Mouse (Mus musculus) adrenal gland, postnatal 4 days (tissue): ENCODE results near the gene Rbm41. TPM values are rescaled to one million over a fixed set of nuclear protein-coding genes. Genes with fewer than 3 reads are reported as not detected.

Experiments used
- DNase-seq, 2 experiments: peaks; one replicate each; pipeline ENCODE4 v3.0.0; 2021 to 2022; ENCODE audit warnings: low spot score in 2 of 2, mixed read lengths in 2 of 2
- long read RNA-seq, 2 experiments: library from polyadenylated mRNA; stranded (forward); transcript quantifications; one replicate each; pipeline ENCODE4 v2.0.0; 2021
- total RNA-seq, 2 experiments: library from RNA; stranded (reverse); gene quantifications; 2 replicates each; pipeline ENCODE4 v1.2.3; 2021

Gene Rbm41
- total RNA-seq = 10 to 100 TPM in 1 of 2 experiments, 1 to 10 TPM in 1; 9.8 to 10.3 TPM
- long read RNA-seq, experiment 1, partial matches to known transcripts = 0 of 1 reads
- long read RNA-seq, experiment 1, other reads (novel, unspliced or antisense) = 1 of 1 reads
- long read RNA-seq, experiment 2 = 0 reads

DNA sequence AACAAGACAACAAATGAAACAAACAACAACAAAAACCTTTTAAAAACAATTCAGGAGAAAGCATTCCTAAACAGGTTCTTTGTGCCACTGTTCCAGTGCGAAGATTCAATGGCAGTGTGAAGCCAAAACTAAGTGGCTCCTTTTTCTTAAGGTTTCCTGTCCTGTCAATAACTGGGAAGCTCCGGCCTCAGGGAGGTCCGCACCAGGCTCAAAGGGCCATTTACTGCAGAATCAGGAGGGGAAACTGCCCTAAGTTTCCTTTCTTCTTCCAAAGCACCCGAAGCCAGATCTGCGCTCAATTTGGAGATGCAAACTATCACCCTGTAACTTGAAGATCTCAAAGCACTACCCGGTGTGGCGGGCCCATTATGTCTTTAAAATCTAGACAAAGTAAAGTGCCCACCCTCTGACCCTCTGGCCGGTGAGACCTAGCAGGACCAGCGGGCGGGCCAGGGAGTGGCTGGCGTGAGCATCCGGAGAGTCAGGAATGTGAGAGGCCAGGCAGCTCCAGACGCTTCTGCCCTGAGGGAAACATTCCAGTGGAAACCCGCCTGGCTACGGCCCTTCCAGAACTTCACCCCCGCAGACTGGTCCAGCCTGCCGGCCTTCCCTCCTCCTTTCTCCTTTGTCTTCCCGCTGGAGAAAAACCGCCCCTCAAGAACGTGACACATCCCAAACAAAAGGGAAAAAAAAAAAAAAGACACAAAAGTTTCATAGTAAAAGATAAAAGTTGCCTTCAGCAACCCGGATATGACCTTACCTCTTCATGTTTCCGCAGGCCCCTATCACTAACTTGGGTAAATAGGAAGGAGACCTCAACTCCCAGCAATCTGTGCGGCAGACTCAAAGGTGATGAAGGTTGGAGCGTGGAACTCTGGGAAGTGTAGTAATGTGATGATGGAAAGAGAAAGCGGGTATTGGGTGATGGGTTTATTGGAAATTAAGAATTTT lies at the start of gene Rbm41:
Rbm41 (minus strand) TSS at position 856 of the 951 bp plus-strand sequence.
- peak in 1 of 2 experiments; percentile 2 for DNase-seq

DNA sequence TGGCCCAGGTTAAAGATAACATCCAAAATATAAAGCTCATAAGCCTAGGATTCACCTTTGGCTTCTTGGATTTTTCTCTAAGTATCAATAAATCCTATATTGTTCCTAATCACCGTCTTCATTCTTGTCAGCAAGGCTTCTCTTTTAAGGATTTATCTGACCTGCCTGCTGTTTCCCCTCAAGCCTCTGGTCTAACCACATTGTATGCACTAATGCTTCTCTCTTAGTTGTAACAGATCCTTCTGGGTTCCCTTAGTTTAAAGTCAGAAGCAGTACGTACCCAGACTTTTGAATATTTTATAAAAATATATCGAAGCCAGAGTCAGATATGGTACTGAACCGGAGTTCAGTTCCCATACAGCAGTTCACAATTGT lies 283 bp upstream of the Rbm41 start:
- no peak for DNase-seq

DNA sequence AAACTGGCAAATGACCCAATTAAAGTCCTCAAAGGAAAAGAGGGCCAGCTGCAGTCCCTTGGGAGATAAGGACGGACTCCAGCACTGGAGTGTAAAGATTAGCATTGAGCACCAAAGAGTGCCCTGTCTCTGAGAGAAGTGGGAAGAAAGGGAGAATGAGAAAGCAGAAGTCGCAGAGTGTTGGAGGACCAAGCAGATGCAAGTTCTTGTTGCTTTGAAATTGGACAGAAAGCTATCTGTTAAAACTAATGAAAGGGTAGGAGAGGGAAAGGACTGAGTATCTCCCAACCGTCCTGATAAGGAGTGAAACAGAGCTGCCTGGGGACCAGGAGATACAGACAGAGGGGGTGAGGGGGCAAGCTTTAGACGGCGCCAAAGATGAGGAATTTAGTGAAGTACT lies 16.3 kb downstream of the Rbm41 start:
- no peak for DNase-seq

DNA sequence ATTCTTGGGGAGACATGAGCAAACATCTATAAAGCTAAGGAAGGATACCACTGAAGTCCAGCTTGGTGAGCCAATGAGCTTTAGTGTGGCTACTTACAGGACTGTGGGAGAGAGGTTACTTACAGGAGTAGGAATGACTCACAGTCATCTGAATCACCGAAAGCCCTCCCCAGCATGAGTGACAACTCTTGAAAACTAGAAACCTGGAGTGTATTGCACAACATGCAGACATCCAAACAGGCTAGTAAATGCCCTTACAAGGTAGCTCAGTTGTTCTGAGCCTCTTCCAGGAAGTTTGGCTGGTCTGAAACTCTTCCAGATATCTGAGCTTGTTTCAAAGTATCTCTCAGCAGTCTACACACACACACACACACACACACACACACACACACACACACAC lies 64.9 kb downstream of the Rbm41 start:
- DNase-seq = no peak

GRCm38 (mm10) chrX:139932472-139932871 lies 65.9 kb downstream of the Rbm41 start:
- DNase-seq = no peak

DNA sequence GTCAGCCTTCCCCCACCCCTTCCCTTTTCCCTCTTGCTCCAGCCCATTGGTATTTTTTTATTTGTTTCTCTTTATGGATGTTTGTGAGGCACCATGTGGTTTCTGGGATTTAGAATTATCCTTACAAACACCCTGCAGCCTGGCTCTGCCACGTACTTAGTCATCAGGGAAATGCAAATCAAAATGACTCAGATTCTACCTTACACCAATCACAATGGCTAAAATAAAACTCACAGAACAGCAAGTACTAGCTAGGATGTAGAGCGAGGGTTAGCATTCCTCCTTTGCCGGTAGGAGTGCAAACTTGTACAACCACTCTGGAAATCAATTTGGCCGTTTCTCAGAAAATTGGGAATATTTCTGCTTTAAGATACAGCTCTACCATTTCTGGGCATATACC lies 77.8 kb downstream of the Rbm41 start:
- DNase-seq = no peak

DNA sequence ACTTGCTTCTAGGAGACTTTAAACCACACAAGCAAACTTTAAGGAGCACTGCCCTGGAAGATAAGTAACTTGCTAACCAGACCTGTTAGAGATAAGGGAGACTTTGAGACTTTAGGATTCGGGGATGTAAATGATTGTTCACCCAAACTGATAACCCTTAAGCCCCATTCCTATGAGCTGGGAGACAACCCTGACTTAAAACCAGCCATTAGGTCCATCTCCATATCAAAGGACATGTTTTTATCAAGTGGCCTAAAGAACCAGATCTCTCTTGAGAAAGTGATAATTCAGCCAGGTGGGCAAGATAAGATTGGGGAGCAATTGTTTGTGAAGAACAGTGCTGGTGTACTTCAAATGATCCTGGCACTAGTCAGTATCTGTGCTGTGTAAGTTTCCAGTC lies 107.0 kb downstream of the Rbm41 start:
- no peak for DNase-seq

DNA sequence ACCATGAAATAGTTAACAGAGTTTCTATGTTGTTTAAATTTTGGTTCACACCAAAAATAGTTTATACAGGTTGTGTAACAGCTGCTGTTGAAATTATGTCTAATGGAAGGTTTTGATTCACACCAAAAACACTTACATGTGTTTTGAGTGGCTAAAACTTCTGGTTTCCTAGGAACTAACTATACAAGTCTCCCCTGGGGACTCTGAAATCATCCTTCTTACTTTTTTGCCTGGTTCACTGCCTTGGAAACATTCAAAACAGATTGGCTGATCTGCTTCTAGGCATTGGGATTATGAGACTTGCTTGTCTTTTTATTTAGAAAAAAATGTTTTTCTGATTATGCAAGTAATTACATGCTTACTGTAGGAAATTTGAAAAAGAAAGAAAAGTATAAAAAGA lies 115.2 kb downstream of the Rbm41 start:
- no peak for DNase-seq

DNA sequence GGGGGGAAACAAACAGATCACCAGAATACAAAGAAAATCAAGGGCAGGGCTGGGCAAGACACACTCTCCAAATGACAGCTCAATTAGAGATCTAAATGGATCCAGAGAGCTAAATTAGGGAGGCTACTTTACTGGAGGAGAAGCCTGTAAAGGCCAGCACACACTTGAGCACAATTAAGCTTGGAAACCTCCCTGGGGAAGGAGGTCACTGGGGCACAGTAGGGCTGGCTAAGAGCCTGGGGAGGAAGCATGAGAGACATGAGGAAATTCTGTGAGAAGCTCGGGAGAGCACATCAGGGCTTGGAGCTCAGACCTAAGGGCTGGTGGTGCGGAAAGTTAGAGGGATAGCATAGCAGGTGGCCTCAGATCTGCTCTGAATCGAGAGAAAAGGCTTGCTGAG lies 120.5 kb downstream of the Rbm41 start:
- DNase-seq = no peak

GRCm38 (mm10) chrX:139877105-139877504 lies 121.3 kb downstream of the Rbm41 start:
- DNase-seq = no peak

GRCm38 (mm10) chrX:139870938-139871791 lies 127.2 kb downstream of the Rbm41 start, which contains the start of gene Morc4:
TSS of gene Morc4 (minus strand) at chrX:139871677.
- peak; percentile 7 to 10 for DNase-seq

- peak in 1 of 2 experiments; percentile 5 for DNase-seq
These were observed 128.1 kb downstream of the Rbm41 start for GRCm38 (mm10) chrX:139870300-139870711.

DNA sequence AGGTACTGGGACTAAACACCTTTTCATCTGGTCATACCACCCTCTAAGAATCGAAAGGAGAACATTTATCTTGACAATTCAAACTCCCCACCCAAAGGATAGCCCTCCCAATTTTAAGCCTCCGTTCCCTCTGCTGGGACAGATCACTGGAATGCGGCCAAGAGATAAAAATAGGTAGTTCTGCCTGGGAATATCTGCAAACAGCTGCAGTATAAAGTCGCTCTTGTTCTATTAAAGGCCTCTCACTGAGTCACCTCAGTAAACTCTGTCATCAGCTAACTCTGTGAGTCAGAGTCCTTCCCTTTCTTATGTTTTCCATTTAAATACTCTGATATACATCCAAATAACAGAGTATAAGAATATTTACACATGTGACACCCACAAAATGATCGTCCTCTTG lies 139.0 kb downstream of the Rbm41 start:
- DNase-seq = no peak

DNA sequence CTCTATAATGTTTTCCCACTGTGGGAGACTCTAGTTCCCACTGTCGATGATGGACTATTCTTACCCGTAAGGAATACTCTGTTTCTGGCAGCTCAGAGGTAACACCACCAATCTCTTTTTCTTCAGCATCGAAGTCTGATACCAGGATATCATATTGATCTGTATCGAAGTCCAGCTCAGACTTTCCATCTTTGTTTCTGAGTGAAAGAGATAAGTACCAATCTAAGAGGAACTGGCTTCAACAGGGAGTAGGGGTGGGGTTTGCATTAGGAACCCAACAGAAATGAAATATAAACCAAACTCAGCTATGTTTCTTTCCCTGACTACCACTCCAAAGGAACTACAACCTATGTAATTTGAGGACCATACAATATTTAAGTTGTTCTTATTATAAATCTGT lies 143.6 kb downstream of the Rbm41 start:
- DNase-seq = no peak

- DNase-seq = no peak
These were observed 157.3 kb downstream of the Rbm41 start for GRCm38 (mm10) chrX:139841091-139841490.

Other genes with a start within 250 kb of the Rbm41 start
- gene Ripply1, start 216.2 kb downstream of the Rbm41 start, total RNA-seq = under 1 TPM in 1 of 2 experiments, not detected in 1; 0.40 TPM
- gene Cldn2, start 197.8 kb downstream of the Rbm41 start, total RNA-seq = 10 to 100 TPM in 1 of 2 experiments, 1 to 10 TPM in 1; 2.6 to 16.2 TPM
- 10 to 100 TPM; 10.6 to 12.4 TPM for gene Morc4, start 126.9 kb downstream of the Rbm41 start, total RNA-seq
- gene Nup62cl, start 64.1 kb upstream of the Rbm41 start, total RNA-seq = 10 to 100 TPM in 1 of 2 experiments, 1 to 10 TPM in 1; 7.3 to 16.8 TPM
- not detected for gene Pih1h3b, start 64.3 kb upstream of the Rbm41 start, total RNA-seq